Mouse (Mus musculus) adrenal gland, postnatal 25 days (tissue): ENCODE data around the gene Mtg1. TPM values are rescaled to one million over a fixed set of nuclear protein-coding genes. Genes with fewer than 3 reads are reported as not detected.

Experiments
- DNase-seq: peaks from one replicate; pipeline ENCODE4 v3.0.0; 2021; ENCODE audit warnings: mixed read lengths
- long read RNA-seq: library from polyadenylated mRNA; stranded (forward); transcript quantifications from one replicate; pipeline ENCODE4 v2.0.0, GENCODE M21; 2021
- total RNA-seq: library from RNA; stranded (reverse); gene quantifications from 2 replicates; pipeline ENCODE4 v1.2.3, GENCODE M21; 2021

Mtg1 gene
- total RNA-seq, result 35.9 and 39.5 TPM in 2 replicates
- long read RNA-seq, transcript Mtg1-201 (11 exons, 1,595 nt), result major isoform, 36 of 45 reads
- long read RNA-seq, partial matches to known transcripts, result 4 of 45 reads
- long read RNA-seq, other reads (novel, unspliced or antisense), result 5 of 45 reads

- DNase-seq, result peak; percentile 97
Observed at GRCm38 (mm10) chr7:140137135-140138020, at the start of gene Mtg1. Mtg1 (plus strand) TSS chr7:140137564.

GRCm38 (mm10) chr7:140090601-140091000, 46.8 kb upstream of the Mtg1 start:
- DNase-seq, result no peak

DNA sequence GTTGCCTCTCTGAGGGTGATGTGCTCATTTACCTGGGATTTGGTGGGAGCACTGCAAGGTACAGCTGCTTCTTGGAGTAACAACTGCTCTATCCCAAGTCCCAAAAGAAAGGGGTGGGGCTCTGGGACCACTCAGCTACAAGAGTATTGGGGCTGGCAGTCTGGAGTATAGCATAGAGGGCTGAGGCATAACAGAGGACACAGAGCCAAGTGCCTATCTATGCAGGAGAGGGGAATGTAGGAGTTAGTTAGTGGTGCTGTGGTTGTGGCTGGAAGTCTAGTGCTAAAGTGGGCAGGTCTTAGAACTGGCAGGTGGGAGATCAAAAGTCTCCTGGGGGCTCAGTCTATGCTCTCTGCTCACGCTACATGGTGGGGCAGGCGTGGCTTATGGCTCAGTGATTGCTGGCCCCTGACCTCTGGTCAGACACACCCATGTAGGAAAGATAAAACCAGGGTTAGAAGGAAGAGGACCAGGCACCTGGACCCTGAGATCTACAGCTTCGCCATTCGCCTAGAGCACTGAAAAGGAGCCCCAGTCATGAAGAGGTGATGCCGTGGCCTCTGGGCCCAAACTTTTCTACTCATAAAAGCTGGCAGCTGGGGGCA, 44.3 kb upstream of the Mtg1 start, which contains the start of gene Prap1:
Prap1 (plus strand) TSS at position 472 of the 605 bp plus-strand sequence.
- DNase-seq, result no peak

- DNase-seq, result no peak
Observed at GRCm38 (mm10) chr7:140094954-140095353, 42.4 kb upstream of the Mtg1 start.

- no peak for DNase-seq
Observed at GRCm38 (mm10) chr7:140095556-140095955, 41.8 kb upstream of the Mtg1 start.

GRCm38 (mm10) chr7:140096055-140096454, 41.3 kb upstream of the Mtg1 start:
- no peak for DNase-seq

DNA sequence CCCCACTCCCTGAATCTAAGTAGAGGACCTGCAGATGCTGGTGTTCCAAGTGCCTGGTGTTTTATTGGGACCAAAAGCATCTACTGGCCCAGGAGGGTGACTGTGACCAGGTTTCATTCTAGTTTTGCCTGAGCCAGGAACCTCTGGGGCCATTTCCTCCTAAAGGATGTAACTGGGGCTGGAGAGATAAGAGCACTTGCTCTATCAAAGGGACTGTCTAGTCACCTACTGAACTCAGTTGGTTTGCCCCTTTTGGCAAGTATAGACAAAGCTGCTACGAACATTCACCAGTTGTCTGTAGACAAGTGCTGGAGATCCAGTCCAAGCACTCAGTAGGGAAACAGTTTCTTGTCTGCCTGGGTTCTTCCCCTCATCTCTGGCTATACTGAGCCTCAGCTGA, 38.9 kb upstream of the Mtg1 start:
- DNase-seq, result no peak

- no peak for DNase-seq
Observed at GRCm38 (mm10) chr7:140101498-140101897, 35.9 kb upstream of the Mtg1 start.

- peak; percentile 94 for DNase-seq
Observed at GRCm38 (mm10) chr7:140101993-140102860, 35.1 kb upstream of the Mtg1 start, which contains the start of gene Fuom. Fuom (minus strand) TSS chr7:140102441.

GRCm38 (mm10) chr7:140104009-140104408, 33.4 kb upstream of the Mtg1 start:
- DNase-seq, result no peak

GRCm38 (mm10) chr7:140111943-140112342, 25.4 kb upstream of the Mtg1 start:
- DNase-seq, result no peak

DNA sequence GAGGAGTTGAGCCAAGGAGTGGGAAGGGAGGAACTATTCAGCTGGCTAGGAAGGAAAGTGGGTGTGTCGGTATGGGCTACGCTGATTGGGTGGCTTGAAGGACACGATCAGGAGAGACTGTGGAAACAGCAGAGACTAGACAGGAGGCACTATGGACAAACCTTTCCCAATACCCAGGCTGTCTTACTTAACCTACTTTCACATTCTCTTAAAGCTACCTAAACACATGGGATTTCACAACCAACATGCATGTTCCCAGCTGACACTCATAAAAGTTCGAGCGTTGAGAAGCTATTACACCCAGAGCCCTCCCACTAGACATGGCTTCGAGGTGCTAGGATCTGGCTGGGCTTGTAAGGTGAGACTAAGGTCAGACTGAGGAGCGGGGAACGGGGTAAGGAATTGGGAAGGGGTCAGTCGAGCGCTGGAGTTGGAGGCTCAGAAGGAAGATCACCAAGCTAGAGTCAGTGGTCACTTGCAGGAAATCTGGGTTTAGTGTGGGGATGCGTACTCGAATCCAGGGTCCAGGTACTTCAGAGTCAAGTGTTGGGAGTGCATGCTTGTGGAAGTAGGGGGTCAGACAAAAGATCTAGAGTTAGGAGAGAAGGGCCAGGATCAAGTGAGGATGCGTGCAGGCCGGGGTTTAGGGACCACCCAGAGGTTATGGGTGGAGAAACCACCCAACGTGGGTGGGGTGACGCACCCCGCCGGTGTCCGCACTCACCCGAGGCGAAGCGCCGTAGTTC, 21.6 kb upstream of the Mtg1 start, which contains the start of gene Paox:
Paox (plus strand) TSS at position 217 of the 746 bp plus-strand sequence.
- peak; percentile 48 for DNase-seq

- DNase-seq, result peak; percentile 91
Observed at GRCm38 (mm10) chr7:140116329-140117054, 20.9 kb upstream of the Mtg1 start, which contains the start of gene Echs1. Echs1 (minus strand) TSS chr7:140116476.

DNA sequence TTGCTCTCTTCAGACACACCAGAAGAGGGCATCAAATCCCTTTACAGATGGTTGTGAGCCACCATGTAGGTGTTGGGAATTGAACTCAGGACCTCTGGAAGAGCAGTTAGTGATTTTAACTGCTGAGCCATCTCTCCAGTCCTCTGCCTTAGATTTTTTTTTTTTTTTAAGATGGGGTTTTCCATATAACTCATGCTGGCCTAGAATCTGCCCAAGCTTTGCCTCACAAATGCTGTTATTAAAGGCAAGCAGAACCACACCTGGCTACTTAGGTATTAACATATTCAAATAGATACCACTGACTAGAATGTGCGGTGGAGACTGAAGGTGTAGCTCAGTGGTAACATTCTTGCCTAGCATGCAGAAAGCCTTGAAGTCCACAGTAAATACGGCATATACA, 16.9 kb upstream of the Mtg1 start:
- no peak for DNase-seq

DNA sequence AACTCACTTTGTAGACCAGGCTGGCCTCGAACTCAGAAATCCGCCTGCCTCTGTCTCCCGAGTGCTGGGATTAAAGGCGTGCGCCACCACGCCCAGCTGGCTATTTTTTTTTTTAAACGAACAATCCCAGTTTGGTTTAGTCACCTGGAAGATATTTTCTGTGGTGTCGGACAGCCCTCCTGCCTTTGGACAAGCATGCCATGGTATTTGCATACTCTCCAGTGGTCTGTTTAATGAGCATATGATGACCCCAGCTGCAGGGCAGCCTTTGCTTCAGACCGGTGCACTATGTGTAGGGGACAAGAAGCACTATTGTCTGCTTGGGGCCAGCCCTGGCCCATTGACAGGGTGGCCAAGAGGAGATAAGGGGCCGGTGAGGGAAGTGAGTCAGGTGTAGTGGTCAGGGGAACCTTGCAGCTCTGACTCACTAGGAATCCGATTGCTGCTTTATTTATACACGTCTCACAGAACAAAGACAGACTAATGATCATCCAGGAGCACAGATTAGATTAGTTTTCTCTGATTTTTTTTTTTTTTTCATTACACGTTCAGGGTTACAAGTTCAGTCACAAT, 15.9 kb upstream of the Mtg1 start:
- DNase-seq, result no peak

DNA sequence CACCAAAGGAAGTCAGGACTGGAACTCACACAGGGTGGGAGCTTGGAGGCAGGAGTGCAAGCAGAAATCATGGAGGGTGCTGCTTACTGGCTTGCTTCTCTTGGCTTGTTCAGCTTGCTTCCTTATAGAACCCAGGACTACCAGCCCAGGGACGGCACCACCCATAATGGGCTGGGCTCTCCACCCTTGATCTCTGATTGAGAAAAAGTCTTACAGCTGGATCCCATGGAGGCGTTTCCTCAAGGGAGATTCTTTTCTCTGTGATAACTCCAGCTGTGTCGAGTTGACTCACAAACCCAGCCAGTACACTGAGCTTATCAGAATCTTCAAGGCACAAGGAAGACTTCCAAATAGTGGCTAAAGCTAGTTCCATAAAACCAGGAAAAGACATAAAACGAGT, 14.6 kb upstream of the Mtg1 start:
- DNase-seq, result no peak

GRCm38 (mm10) chr7:140124382-140124781, 13.0 kb upstream of the Mtg1 start:
- no peak for DNase-seq

DNA sequence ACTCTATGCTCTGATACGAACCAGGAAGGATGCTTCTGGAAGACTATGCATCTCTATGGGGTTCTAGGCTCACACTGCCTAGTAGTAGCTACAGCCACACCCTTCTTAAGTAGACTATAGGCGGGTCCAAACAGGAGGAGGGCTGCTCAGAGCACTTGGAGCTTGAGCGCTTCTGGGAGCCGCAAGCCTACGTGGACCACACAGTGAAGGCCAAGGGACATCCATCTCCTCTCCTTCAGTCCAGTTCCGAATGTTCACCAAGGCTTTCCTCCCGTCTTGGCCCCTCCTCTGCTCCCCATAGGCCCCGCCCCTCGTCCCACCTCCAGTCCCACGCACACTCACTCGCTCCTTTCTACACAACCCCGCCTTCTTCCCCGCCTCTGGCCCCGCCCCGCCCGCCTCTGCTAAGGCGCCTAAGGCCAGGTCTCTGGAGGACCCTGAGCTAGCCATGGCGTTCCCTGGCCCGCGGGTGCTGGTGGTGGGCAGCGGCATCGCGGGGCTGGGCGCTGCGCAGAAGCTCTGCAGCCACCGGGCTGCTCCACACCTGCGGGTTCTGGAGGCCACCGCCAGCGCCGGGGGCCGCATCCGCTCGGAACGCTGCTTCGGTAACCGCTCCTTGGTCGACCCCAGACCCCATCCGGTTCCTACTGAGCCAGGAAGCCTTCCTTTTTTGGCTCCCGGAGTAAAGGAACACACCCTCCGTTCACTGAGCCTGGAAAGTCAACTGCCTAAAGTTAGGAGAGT, 11.9 kb upstream of the Mtg1 start:
- DNase-seq, result peak; percentile 95

DNA sequence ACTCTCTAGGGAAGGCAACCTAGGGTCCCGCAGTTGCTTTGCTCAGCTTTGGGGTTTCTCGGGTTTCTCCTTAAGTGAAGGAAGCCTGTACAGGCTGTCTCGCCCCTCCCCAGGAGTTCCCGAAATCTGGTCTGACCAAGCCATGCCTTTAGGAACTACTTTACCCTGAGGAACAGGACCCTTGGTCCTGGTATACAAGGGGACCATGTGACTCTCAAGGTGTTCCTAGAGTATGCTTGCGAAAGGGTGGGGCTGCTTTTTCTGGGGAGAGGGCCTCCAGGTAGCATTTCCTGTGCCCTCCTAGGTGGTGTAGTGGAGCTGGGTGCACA, 11.4 kb upstream of the Mtg1 start:
- DNase-seq, result no peak

DNA sequence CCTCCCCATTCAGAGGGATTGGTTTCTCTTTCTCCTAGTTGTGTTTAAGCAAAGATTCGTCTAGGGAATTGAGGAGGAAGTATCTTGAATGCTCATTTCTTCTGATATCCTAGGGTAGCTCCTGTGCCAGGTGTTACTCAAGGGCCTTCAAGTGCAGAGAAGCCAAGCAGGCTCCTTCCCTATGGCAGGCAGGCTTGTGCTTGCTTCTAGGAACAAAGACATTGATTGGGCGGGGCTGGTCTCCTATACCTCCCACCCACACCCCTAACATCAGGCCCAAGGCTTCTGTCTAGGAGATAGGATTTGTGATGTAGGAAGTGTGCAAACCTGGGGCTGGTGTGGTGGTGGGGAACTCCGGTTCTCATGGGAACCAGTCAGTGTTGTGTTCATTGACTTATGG, 10.4 kb upstream of the Mtg1 start:
- no peak for DNase-seq
